Mouse (Mus musculus) heart, embryonic 11.5 days (tissue): ENCODE results near the gene Rhof. TPM values are rescaled to one million over a fixed set of nuclear protein-coding genes. Genes with fewer than 3 reads are reported as not detected.

Source experiments
- ATAC-seq: fragments of 200-750 bp; cut with Nextera tagmentation; replicated peaks from 2 replicates; pipeline ENCODE4 v1.8.0; 2017; ENCODE audit warnings: moderate library complexity; ENCODE audit not compliant: insufficient number of reproducible peaks, low FRiP score, low TSS enrichment
- H3K27ac ChIP-seq: fragments of 300-500 bp; sonication (generic); 2 replicates; pipeline ENCODE4 v1.5.1; 2014; ENCODE audit warnings: mild to moderate bottlenecking, low read depth, low read length
- H3K27me3 ChIP-seq: fragments of 300-500 bp; sonication (generic); 2 replicates; pipeline ENCODE4 v1.6.1; 2014; ENCODE audit warnings: mild to moderate bottlenecking, low read length, mixed read lengths; ENCODE audit not compliant: control insufficient read depth, insufficient read depth
- H3K36me3 ChIP-seq: fragments of 300-500 bp; sonication (generic); 2 replicates; pipeline ENCODE4 v1.6.1; 2014; ENCODE audit warnings: mild to moderate bottlenecking, low read length, moderate library complexity, mixed read lengths; ENCODE audit not compliant: control insufficient read depth, insufficient read depth
- H3K4me1 ChIP-seq: fragments of 300-500 bp; sonication (generic); 2 replicates; pipeline ENCODE4 v1.6.1; 2014; ENCODE audit warnings: low read length; ENCODE audit not compliant: control insufficient read depth, insufficient read depth
- H3K4me2 ChIP-seq: fragments of 300-500 bp; sonication (generic); 2 replicates; pipeline ENCODE4 v1.6.1; 2014; ENCODE audit warnings: mild to moderate bottlenecking, moderate library complexity
- H3K4me3 ChIP-seq: fragments of 300-500 bp; sonication (generic); 2 replicates; pipeline ENCODE4 v1.5.1; 2014; ENCODE audit warnings: low read depth, low read length
- H3K9ac ChIP-seq: fragments of 300-500 bp; sonication (generic); 2 replicates; pipeline ENCODE4 v1.6.1; 2014; ENCODE audit warnings: mild to moderate bottlenecking, low read depth, low read length, moderate library complexity
- H3K9me3 ChIP-seq: fragments of 300-500 bp; sonication (generic); replicated peaks from 2 replicates; pipeline ENCODE4 v1.6.1; 2016; ENCODE audit warnings: low read length; ENCODE audit not compliant: control insufficient read depth
- WGBS: fragments of 180-500 bp; shearing (Covaris S2); extraction: QIAGEN DNeasy Blood & Tissue Kit; methylation state at CpG from one replicate; pipeline ENCODE4 v1.1.7; 2014; ENCODE audit not compliant: insufficient replicate concordance; 5-methylcytosine and 5-hydroxymethylcytosine counted together
- polyA plus RNA-seq: library from polyadenylated mRNA; unstranded; fragments of >200 nt; fragmentation: Nextera tagmentation; extraction: Ambion mirVana; gene quantifications from 2 replicates; pipeline ENCODE4 v1.2.1, GENCODE M21; 2014

Gene Rhof
- polyA plus RNA-seq, 1 experiment from 2014 or later = 1.4 TPM

GRCm38 (mm10) chr5:123114924-123115323, 17.6 kb downstream of the Rhof start:
- Histone ChIP-seq H3K9ac (no peak overlapping the region), H3K9me3 (no peaks in the 10 kb centered on the region), H3K27me3 (no peaks in the 10 kb centered on the region), H3K36me3 (no peaks in the 10 kb centered on the region; the same call in 1 of the 2 replicates), H3K4me2 (no peak overlapping the region), H3K27ac (no peak overlapping the region), H3K4me1 (no peaks in the 10 kb centered on the region), H3K4me3 (no peak overlapping the region)
- no peak for ATAC-seq
- 38% methylated on average over 7 of the region's 7 CpGs for WGBS

- Histone ChIP-seq H3K4me3 (no peak overlapping the region), H3K36me3 (no peaks in the 10 kb centered on the region; the same call in 1 of the 2 replicates), H3K4me1 (peaks cover 2% of the 10 kb centered on the region), H3K27me3 (no peaks in the 10 kb centered on the region), H3K9ac (no peak overlapping the region), H3K27ac (no peak overlapping the region), H3K9me3 (no peaks in the 10 kb centered on the region), H3K4me2 (no peak overlapping the region)
- ATAC-seq = no peak
- WGBS = 63% methylated on average over 11 of the region's 11 CpGs
These were observed 18.4 kb downstream of the Rhof start for GRCm38 (mm10) chr5:123114109-123114508.

- no peak overlapping the region for H3K9ac ChIP-seq
- no peak overlapping the region for H3K4me2 ChIP-seq
- no peaks in the 10 kb centered on the region; the same call in 1 of the 2 replicates for H3K36me3 ChIP-seq
- peaks cover 6% of the 10 kb centered on the region for H3K4me1 ChIP-seq
- no peak overlapping the region for H3K27ac ChIP-seq
- no peaks in the 10 kb centered on the region for H3K9me3 ChIP-seq
- ATAC-seq = no peak
- no peaks in the 10 kb centered on the region for H3K27me3 ChIP-seq
- H3K4me3 ChIP-seq = no peak overlapping the region
- WGBS = 87% methylated on average over 13 of the region's 13 CpGs
These were observed 22.2 kb downstream of the Rhof start for GRCm38 (mm10) chr5:123110296-123110721.

GRCm38 (mm10) chr5:123109452-123110203, 22.9 kb downstream of the Rhof start:
- whole genome bisulfite sequencing = 33% methylated on average over 13 of the region's 13 CpGs
- Histone ChIP-seq H3K9ac (0 out of 2 replicates have a peak overlapping the region, but pooled peaks have one; percentile 46), H3K36me3 (no peaks in the 10 kb centered on the region; the same call in 1 of the 2 replicates), H3K4me1 (peaks cover 6% of the 10 kb centered on the region), H3K4me2 (peak overlapping the region; percentile 10), H3K4me3 (no peak overlapping the region), H3K27ac (no peak overlapping the region), H3K27me3 (no peaks in the 10 kb centered on the region), H3K9me3 (no peaks in the 10 kb centered on the region)
- ATAC-seq = no peak

DNA sequence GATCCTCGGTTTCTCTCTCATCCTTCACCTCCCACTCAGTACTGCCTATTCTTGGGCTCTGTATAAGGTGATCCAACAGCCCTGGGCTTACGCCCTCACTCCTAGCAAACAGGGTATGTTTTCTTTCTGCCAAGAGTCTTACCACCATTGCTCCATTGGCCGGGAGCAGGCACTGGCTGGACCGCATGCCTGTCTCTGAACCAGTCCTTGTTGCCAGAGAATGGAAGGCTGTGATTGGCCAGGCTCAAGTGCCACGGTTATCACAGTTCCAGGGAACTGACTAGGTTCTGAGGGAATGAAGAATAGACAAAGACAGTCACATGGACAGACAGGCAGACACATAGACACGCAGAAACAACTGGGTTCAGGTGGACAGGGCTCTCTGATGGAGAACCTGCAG, 27.7 kb downstream of the Rhof start:
- ATAC-seq = no peak
- Histone ChIP-seq H3K27ac (no peak overlapping the region), H3K27me3 (no peaks in the 10 kb centered on the region), H3K36me3 (no peaks in the 10 kb centered on the region), H3K9me3 (no peaks in the 10 kb centered on the region), H3K9ac (no peak overlapping the region), H3K4me1 (peaks cover 12% of the 10 kb centered on the region), H3K4me2 (no peak overlapping the region), H3K4me3 (no peak overlapping the region)
- WGBS = 65% methylated on average over 6 of the region's 6 CpGs

DNA sequence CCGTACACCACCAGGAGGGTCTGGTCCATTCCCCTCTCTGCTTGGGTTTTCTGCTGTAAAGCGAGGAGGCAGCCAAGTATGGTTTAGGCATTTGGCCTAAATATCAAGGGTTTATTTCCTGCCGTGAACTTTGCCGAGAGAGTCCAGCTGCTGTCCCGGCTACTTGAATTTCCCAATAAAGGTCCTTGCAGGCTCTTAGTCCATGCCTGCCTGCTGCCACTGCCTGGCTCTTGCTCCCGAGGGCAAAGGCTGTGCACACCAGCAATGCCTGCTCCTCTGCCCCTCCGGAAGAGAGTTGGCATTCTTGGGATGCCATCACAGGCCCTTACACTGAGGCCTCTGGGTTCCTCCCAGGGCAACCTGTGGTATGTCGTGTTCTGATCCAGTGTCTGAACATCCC, 28.9 kb downstream of the Rhof start:
- ATAC-seq = no peak
- Histone ChIP-seq H3K36me3 (no peaks in the 10 kb centered on the region), H3K9me3 (no peaks in the 10 kb centered on the region), H3K4me3 (no peak overlapping the region), H3K27ac (no peak overlapping the region), H3K4me1 (0 out of 2 replicates have a peak, but pooled peaks cover 6% of the 10 kb centered on the region), H3K27me3 (no peaks in the 10 kb centered on the region), H3K4me2 (no peak overlapping the region), H3K9ac (no peak overlapping the region)
- 52% methylated on average over 8 of the region's 8 CpGs for WGBS

DNA sequence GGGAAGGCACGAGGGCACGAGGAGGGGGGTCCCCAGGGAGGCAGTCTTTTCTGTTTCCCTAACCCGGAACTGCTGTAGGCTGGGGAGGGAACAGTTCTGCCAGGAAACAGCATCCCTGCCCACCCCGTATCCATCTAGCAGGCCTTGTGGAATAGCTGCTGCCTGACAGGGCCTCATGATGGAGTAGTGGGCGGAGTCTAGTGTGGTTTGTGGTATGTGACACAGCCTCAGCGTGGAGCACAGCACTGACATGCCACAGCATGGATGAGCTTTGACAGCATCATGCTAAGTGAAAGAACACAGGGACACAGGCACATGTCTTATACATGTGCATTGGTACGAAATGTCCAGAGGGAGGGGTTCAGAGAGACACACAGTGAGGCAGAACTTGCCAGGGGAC, 30.1 kb downstream of the Rhof start:
- no peak overlapping the region for H3K4me2 ChIP-seq
- no peak for ATAC-seq
- H3K9me3 ChIP-seq = no peaks in the 10 kb centered on the region
- 0 out of 2 replicates have a peak, but pooled peaks cover 6% of the 10 kb centered on the region for H3K4me1 ChIP-seq
- H3K9ac ChIP-seq = no peak overlapping the region
- WGBS = 65% methylated on average over 7 of the region's 7 CpGs
- no peak overlapping the region for H3K4me3 ChIP-seq
- no peaks in the 10 kb centered on the region for H3K27me3 ChIP-seq
- H3K27ac ChIP-seq = no peak overlapping the region
- no peaks in the 10 kb centered on the region for H3K36me3 ChIP-seq

GRCm38 (mm10) chr5:123098487-123098886, 34.0 kb downstream of the Rhof start:
- H3K9me3 ChIP-seq = no peaks in the 10 kb centered on the region
- no peak overlapping the region for H3K4me2 ChIP-seq
- no peak overlapping the region for H3K9ac ChIP-seq
- H3K4me3 ChIP-seq = no peak overlapping the region
- WGBS = 71% methylated on average over 2 of the region's 2 CpGs
- no peak overlapping the region for H3K27ac ChIP-seq
- ATAC-seq = no peak
- no peaks in the 10 kb centered on the region for H3K36me3 ChIP-seq
- no peaks in the 10 kb centered on the region for H3K27me3 ChIP-seq
- peaks cover 7% of the 10 kb centered on the region; the same call in 1 of the 2 replicates for H3K4me1 ChIP-seq

GRCm38 (mm10) chr5:123096299-123096698, 36.2 kb downstream of the Rhof start:
- 91% methylated on average over 8 of the region's 8 CpGs for WGBS

More at GRCm38 (mm10) chr5:123096299-123096698, 36.2 kb downstream of the Rhof start:
- Histone ChIP-seq H3K27ac (no peak overlapping the region), H3K4me3 (no peak overlapping the region), H3K4me2 (no peak overlapping the region), H3K36me3 (no peaks in the 10 kb centered on the region), H3K9me3 (no peaks in the 10 kb centered on the region), H3K4me1 (peaks cover 3% of the 10 kb centered on the region; the same call in 1 of the 2 replicates), H3K27me3 (no peaks in the 10 kb centered on the region), H3K9ac (no peak overlapping the region)
- ATAC-seq = no peak
